Mouse (Mus musculus) c-Kit-negative CD71-positive TER-119-positive erythroid progenitor cells, embryonic 14.5 days (primary cell): ENCODE measurements around the gene Maz.

Experiments
- DNase-seq: peaks from one replicate; pipeline ENCODE4 v3.0.0-alpha.2; 2013; ENCODE audit warnings: low read depth, low spot score

Gene Maz

DNA sequence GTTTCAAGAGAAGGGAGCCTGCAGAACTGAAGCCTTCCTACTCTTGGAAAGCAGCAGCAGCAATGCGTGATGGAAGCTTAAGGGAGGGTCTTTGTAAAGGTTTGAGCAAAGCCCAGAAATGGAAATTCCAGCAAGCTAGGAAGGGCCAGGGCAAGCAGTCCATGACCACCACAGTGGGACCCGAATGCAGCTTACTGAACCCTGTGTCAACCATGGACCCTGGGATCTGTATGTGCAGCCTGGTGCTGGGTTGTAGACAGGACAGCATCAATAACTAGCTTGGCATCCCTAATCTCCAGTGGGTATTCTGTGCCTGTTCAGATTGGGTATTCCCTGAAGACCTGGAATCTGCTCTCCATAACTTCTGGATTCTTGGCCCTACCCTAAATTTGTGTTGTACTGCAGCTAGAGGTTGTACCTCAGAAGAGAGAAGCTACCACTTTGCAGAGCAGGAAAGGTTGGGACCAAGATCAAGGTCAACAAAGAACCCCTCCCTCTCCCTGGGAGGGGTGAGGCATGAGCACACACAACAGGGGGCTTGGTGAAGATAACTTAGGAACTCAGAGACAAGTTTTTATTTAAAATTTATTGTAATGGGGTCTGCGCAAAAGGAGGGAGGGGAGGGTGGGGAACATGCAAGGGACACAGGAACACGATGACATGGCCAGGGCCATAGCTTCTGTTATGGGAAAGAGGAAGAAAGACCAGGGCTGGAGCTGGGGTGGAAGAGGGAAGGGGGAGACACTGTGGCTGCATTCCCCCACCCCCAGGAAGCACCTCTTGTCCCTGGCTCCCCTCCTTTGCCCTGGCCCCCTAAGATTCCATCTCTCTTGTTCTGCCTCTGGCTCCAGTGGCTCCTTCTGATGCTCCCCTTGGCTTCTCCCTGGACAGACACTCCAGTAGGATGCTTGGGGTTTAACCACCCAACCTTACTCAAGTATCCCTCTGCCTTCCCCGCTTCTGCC, 5.0 kb downstream of the Maz start:
- no peak for DNase-seq

DNA sequence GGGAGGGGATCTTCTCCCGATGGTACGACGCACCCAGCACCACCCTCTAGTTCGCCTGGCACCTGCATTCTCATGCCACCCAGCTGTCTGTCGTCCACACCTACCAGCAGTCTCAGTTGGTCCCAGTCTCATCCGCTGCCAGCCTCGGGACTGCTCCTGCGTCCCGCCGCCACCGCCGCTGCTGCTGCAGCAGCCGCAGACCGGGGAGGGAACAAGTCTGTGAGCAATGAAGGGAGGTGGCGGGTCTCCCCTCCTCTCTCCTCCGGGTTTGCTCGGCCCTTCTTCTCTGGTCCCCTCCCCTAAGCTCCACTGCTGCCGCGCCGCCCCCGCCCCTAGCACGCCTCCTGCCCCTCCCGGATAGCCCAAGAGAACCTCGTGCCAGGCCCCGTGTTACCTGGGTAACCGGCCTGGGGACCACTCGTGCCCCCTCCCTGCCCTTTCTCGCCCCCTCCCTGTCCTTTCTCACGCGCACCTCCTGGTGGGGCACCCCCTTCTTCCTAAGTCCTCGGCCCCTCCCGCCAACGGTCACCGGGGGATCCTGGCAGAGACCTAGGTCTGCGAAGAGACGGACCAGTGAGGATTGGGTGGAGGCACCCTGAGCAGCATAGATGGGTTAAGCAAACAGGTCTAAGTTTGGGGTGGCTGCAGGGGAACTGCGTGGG, 5.8 kb downstream of the Maz start, which contains the start of the genes Gm42742 and Prrt2:
TSS of gene Gm42742 (minus strand) at position 197 of the 662 bp plus-strand sequence.
TSS of gene Prrt2 (minus strand) at position 311 of the 662 bp plus-strand sequence.
- DNase-seq, result no peak

- DNase-seq, result no peak
These were observed 6.3 kb downstream of the Maz start for GRCm38 (mm10) chr7:127020491-127020890.

GRCm38 (mm10) chr7:127020031-127020430, 6.8 kb downstream of the Maz start:
- DNase-seq, result no peak

- DNase-seq, result no peak
These were observed 7.4 kb downstream of the Maz start for GRCm38 (mm10) chr7:127019306-127019960.

GRCm38 (mm10) chr7:127018416-127019305, 8.2 kb downstream of the Maz start:
- no peak for DNase-seq

- DNase-seq, result no peak
These were observed 8.9 kb downstream of the Maz start for GRCm38 (mm10) chr7:127017950-127018345.

DNA sequence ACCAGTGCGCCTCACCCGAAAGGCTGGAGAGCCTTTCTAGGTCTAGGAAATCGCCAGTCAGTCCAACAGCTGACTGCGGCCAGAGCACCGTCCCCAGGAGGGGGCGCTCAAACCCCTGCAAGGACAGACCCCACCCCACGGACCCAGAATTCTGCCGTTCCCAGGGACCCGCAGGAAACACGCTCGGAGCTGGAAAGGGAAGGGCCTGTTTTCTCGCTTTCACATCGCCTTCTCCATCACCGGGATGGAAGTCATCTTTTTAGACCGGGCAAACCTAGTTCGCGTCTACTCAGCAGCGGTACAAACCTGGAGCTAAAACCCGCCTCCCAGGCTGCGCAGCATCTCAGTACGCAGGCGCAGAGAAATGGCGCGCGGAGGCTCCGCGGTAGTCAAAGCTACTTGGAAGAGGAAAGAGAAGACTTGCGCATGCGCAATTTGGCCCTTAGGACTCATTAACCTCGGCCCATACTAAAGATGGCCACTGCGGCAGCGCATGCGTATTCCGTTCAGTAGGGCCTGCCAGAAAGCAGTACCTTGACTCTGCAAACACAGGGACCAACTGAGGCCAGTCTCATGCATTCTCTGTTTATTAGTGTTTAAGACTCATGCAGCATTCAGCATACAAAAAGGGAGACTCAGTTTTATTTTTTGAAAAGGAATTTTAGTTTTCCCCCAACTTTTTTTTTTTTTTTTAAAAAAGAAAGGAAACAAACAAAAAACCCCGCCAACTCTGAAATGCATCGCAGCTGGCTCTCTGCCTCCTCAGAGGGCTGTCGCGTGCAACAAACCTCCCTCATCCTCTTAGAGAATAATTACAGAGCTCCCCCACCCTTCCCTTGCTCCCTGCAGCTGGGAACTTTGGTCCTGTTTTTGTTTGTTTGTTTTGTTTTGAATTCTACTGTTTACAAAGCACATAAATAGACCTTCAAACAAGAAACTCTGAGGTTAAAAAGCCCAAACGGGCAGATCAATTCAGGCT, 9.6 kb downstream of the Maz start, which contains the start of gene Pagr1a:
TSS of gene Pagr1a (minus strand) at position 382 of the 979 bp plus-strand sequence.
- DNase-seq, result peak; percentile 100

- no peak for DNase-seq
These were observed 10.3 kb downstream of the Maz start for GRCm38 (mm10) chr7:127016486-127016938.

- DNase-seq, result no peak
These were observed 10.6 kb downstream of the Maz start, which contains the start of gene Pagr1b for GRCm38 (mm10) chr7:127016481-127016485. Gene Pagr1b, minus strand, starts transcription at chr7:127016484.

DNA sequence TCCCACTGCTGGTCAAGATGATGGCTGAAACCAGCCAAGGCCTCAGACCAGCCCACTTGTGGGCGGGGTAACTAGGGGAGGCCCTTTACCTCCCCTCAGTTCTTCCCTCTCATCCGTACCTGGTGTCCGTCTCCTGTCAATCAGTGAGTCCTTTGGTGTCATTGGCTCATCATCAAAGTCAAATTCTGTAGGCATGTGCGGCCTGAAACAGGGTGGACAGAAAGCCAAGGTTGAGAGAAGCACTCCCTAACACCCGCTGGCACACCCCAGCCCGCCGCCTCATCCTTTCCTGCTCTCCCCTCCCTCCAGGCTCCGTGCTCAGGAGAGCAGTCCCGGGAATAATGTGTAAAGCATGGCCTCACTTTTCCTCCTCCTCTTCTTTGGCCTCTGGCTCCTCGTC, 10.8 kb downstream of the Maz start:
- no peak for DNase-seq

DNA sequence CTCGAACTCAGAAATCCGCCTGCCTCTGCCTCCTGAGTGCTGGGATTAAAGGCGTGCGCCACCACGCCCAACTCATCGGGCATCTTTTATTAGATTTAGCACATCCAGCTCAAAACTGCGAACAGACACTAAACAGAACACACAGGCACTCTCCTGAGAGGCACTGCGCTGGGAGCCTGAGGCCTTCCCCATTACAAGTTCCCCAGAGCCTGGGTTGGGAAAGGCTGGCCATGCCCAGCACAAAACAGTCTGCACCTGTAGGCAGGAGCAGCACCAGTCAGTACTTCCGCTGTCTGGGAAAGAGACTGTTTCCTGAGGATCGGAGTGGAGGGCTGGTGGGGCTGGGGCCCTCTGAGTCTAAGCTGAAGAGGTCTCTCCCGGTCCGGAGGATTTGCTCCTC, 11.8 kb downstream of the Maz start:
- DNase-seq, result no peak

GRCm38 (mm10) chr7:127014320-127014719, 12.5 kb downstream of the Maz start, which contains the start of gene Mvp:
Gene Mvp, minus strand, starts transcription at chr7:127014621.
- no peak for DNase-seq

GRCm38 (mm10) chr7:127013385-127013784, 13.5 kb downstream of the Maz start:
- no peak for DNase-seq

GRCm38 (mm10) chr7:127012845-127013244, 14.0 kb downstream of the Maz start:
- DNase-seq, result no peak

GRCm38 (mm10) chr7:127012374-127012773, 14.5 kb downstream of the Maz start:
- DNase-seq, result no peak

DNA sequence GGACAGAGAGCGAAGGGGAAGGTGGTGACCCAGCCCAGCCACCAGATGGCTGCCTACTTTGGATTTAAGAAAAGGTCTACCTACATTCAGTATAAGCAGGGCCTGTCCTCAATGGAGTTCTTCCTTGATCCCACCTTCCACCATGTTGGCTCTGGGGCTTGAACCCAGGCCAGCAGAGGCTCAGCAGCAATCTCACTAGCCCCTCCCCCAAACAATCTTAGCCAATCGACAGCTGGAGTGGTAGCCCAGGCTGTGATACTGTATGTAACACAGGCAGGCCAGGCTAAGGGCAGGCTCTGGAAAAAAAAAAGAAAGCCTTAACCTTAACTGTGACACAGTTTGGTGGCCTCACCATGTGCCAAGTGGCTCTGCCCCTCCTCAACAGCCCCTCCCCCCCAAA, 15.1 kb downstream of the Maz start:
- DNase-seq, result no peak

- DNase-seq, result no peak
These were observed 15.8 kb downstream of the Maz start for GRCm38 (mm10) chr7:127011051-127011450.

DNA sequence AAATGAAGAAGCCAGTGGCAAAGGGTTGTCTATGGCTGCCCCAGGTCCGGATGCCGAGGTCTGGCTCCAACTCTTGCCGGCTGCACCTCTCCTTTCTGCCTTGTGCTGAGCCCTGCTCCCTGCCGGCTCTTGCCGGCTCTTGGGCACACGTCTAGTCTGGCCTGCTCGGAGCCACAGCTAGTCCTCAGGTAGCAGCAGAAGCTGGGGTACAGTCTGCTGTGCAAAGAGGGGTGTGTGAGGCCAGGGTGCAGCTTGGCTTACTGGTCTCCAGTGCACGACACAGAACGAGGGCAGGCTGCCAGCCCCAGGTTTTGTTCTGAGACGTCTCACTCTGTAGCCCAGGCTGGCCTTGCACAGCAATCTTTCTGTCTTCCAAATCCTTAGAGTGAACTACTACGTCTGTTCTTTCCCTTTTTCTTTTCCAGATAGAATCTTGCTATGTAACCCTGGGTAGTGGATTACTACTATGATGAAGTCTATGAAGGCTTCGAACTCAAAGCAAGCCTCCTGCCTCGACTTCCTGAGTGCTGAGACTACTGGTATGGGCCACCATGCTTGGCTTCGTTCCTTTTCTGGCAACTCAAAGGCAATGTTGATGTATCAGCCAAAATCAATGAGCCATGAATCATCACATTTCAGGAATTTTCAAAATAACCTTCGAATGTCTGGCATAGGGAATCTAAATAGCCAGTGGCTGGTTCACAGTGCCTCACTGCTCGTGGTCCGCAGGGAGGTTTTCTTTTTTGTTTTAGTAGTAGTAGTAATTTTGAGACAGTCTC, 17.3 kb downstream of the Maz start:
- no peak for DNase-seq
